Mouse (Mus musculus) lung, postnatal 14 days (tissue): ENCODE results near the gene Bcar1.

ENCODE experiments used
- DNase-seq: peaks from one replicate; pipeline ENCODE4 v3.0.0; 2021

Bcar1 gene

GRCm38 (mm10) chr8:111735791-111736190 lies 7.8 kb downstream of the Bcar1 start:
- DNase-seq: no peak

GRCm38 (mm10) chr8:111735335-111735761 lies 8.3 kb downstream of the Bcar1 start:
- no peak for DNase-seq

- no peak for DNase-seq
Measured at GRCm38 (mm10) chr8:111734244-111734960, 9.2 kb downstream of the Bcar1 start.

GRCm38 (mm10) chr8:111733581-111734243 lies 9.9 kb downstream of the Bcar1 start:
- DNase-seq: no peak

GRCm38 (mm10) chr8:111732406-111733085 lies 11.1 kb downstream of the Bcar1 start:
- DNase-seq: no peak

GRCm38 (mm10) chr8:111732004-111732403 lies 11.6 kb downstream of the Bcar1 start:
- peak; percentile 98 for DNase-seq

- DNase-seq: no peak
Measured at GRCm38 (mm10) chr8:111731231-111731977, 12.2 kb downstream of the Bcar1 start.

- no peak for DNase-seq
Measured at GRCm38 (mm10) chr8:111729233-111730170, 14.1 kb downstream of the Bcar1 start.

GRCm38 (mm10) chr8:111728481-111728880 lies 15.1 kb downstream of the Bcar1 start:
- no peak for DNase-seq

- DNase-seq: no peak
Measured at GRCm38 (mm10) chr8:111727553-111727952, 16.1 kb downstream of the Bcar1 start.

- DNase-seq: peak; percentile 66
Measured at GRCm38 (mm10) chr8:111726102-111726900, 17.3 kb downstream of the Bcar1 start.

GRCm38 (mm10) chr8:111725341-111725740 lies 18.3 kb downstream of the Bcar1 start:
- DNase-seq: no peak

- DNase-seq: no peak
Measured at GRCm38 (mm10) chr8:111720115-111720544, 23.5 kb downstream of the Bcar1 start.

GRCm38 (mm10) chr8:111718937-111719336 lies 24.7 kb downstream of the Bcar1 start:
- no peak for DNase-seq

GRCm38 (mm10) chr8:111717866-111718265 lies 25.7 kb downstream of the Bcar1 start:
- DNase-seq: peak; percentile 44

- no peak for DNase-seq
Measured at GRCm38 (mm10) chr8:111717488-111717792, 26.2 kb downstream of the Bcar1 start.

GRCm38 (mm10) chr8:111716603-111717487 lies 26.8 kb downstream of the Bcar1 start:
- peak; percentile 64 for DNase-seq

- DNase-seq: no peak
Measured at GRCm38 (mm10) chr8:111715514-111715913, 28.1 kb downstream of the Bcar1 start.

GRCm38 (mm10) chr8:111714295-111714694 lies 29.3 kb downstream of the Bcar1 start:
- no peak for DNase-seq

GRCm38 (mm10) chr8:111713817-111714216 lies 29.8 kb downstream of the Bcar1 start:
- DNase-seq: no peak
